Mouse (Mus musculus) stomach, embryonic 15.5 days (tissue): ENCODE measurements at regions not wholly inside any gene's neighbourhood (a gene's known extent, or its start where the extent isn't known, plus 50 kb on each side); places are given as distances from the start of the nearest gene placed in this dataset.

ENCODE experiments used
- ATAC-seq: fragments of 200-750 bp; cut with Nextera tagmentation; 2 replicates; pipeline ENCODE4 v1.8.0; 2017; ENCODE audit warnings: low read depth, moderate number of reproducible peaks, moderate TSS enrichment; ENCODE audit not compliant: insufficient read depth, low FRiP score
- H3K27ac ChIP-seq: fragments of 300-500 bp; sonication (generic); 2 replicates; pipeline ENCODE4 v1.5.1; 2015; ENCODE audit warnings: mild to moderate bottlenecking, inconsistent platforms
- H3K27me3 ChIP-seq: fragments of 300-500 bp; sonication (generic); replicated peaks from 2 replicates; pipeline ENCODE4 v1.6.1; 2015; ENCODE audit warnings: inconsistent platforms
- H3K36me3 ChIP-seq: fragments of 300-500 bp; sonication (generic); 2 replicates; pipeline ENCODE4 v1.6.1; 2015; ENCODE audit warnings: inconsistent platforms
- H3K4me1 ChIP-seq: fragments of 300-500 bp; sonication (generic); 2 replicates; pipeline ENCODE4 v1.6.1; 2015; ENCODE audit warnings: inconsistent platforms
- H3K4me2 ChIP-seq: fragments of 300-500 bp; sonication (generic); 2 replicates; pipeline ENCODE4 v1.6.1; 2015; ENCODE audit warnings: mild to moderate bottlenecking, inconsistent platforms
- H3K4me3 ChIP-seq: fragments of 300-500 bp; sonication (generic); replicated peaks from 2 replicates; pipeline ENCODE4 v1.5.1; 2015; ENCODE audit warnings: inconsistent platforms
- H3K9ac ChIP-seq: fragments of 300-500 bp; sonication (generic); 2 replicates; pipeline ENCODE4 v1.6.1; 2015; ENCODE audit warnings: inconsistent platforms
- H3K9me3 ChIP-seq: fragments of 300-500 bp; sonication (generic); 2 replicates; pipeline ENCODE4 v1.6.1; 2016; ENCODE audit warnings: inconsistent platforms
- WGBS: fragments of 180-500 bp; shearing (Covaris S2); methylation state at CpG from one replicate; pipeline ENCODE4 v1.1.7; 2015; 5-methylcytosine and 5-hydroxymethylcytosine counted together

DNA sequence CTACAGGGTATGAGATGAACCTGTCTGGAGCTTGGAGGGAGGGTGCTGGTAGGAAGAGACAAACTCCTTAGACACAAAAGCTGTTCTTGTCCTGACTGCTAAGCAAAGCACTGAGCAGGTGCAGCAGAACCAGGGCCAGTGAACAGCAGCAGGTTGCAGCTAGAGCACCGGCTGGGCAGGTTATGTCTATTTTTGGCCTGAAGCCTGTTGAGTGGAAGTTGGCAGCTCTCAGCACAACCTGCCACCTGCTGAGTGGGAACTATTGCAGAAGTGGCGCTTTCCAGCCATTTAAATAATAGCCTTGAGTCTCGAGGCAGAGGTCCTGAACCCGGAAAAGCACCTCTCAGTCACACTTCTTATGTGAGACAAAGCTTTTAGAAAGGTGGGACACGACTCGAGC lies 114.8 kb upstream of the Stac start:
- no peaks in the 10 kb centered on the region for H3K36me3 ChIP-seq
- WGBS = 78% methylated on average over 6 of the region's 6 CpGs
- no peak overlapping the region for H3K4me3 ChIP-seq
- no peak overlapping the region for H3K4me2 ChIP-seq
- ATAC-seq = peak; percentile 56; the same call in 1 of the 2 replicates
- H3K4me1 ChIP-seq = no peaks in the 10 kb centered on the region
- no peaks in the 10 kb centered on the region for H3K27me3 ChIP-seq
- no peaks in the 10 kb centered on the region for H3K9me3 ChIP-seq
- H3K27ac ChIP-seq = no peak overlapping the region
- no peak overlapping the region for H3K9ac ChIP-seq

DNA sequence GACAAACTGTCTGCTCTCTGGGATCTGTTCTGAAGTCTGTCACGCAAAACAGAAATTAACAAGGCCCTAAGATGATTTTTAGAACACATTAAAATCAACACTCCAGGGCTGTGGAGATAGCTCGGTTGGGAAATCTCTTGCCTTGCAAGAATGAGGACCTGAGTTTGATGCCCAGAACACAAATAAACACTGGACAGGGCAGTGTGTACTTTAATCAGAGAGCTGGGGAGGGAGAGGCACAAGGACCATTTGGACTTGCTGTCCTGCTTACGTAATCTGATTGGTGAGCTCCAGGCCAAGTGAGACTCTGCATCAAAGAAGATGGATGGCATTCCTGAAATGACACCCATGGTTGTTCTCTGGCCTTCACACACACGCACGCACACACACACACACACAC lies 111.2 kb upstream of the Stac start:
- 50% methylated on average over 5 of the region's 5 CpGs for WGBS
- no peak overlapping the region for H3K9ac ChIP-seq
- H3K36me3 ChIP-seq = no peaks in the 10 kb centered on the region
- H3K9me3 ChIP-seq = no peaks in the 10 kb centered on the region
- ATAC-seq = no peak
- H3K27ac ChIP-seq = no peak overlapping the region
- no peak overlapping the region for H3K4me3 ChIP-seq
- H3K4me1 ChIP-seq = no peaks in the 10 kb centered on the region
- H3K4me2 ChIP-seq = no peak overlapping the region
- H3K27me3 ChIP-seq = no peaks in the 10 kb centered on the region

- no peaks in the 10 kb centered on the region for H3K9me3 ChIP-seq
- H3K36me3 ChIP-seq = no peaks in the 10 kb centered on the region
- H3K27ac ChIP-seq = no peak overlapping the region
- 81% methylated on average over 5 of the region's 5 CpGs for WGBS
- H3K27me3 ChIP-seq = no peaks in the 10 kb centered on the region
- no peak overlapping the region for H3K9ac ChIP-seq
- ATAC-seq = no peak
- H3K4me3 ChIP-seq = no peak overlapping the region
- no peak overlapping the region for H3K4me2 ChIP-seq
- no peaks in the 10 kb centered on the region for H3K4me1 ChIP-seq
Measured at GRCm38 (mm10) chr9:111800869-111801268, 110.7 kb upstream of the Stac start.

GRCm38 (mm10) chr9:111778981-111779380 lies 88.8 kb upstream of the Stac start:
- no peak overlapping the region for H3K9ac ChIP-seq
- ATAC-seq = no peak
- WGBS = 80% methylated on average over 3 of the region's 3 CpGs
- no peak overlapping the region for H3K4me3 ChIP-seq
- H3K4me2 ChIP-seq = no peak overlapping the region
- no peaks in the 10 kb centered on the region for H3K9me3 ChIP-seq
- H3K27me3 ChIP-seq = no peaks in the 10 kb centered on the region
- H3K27ac ChIP-seq = no peak overlapping the region
- H3K4me1 ChIP-seq = no peaks in the 10 kb centered on the region
- H3K36me3 ChIP-seq = no peaks in the 10 kb centered on the region

DNA sequence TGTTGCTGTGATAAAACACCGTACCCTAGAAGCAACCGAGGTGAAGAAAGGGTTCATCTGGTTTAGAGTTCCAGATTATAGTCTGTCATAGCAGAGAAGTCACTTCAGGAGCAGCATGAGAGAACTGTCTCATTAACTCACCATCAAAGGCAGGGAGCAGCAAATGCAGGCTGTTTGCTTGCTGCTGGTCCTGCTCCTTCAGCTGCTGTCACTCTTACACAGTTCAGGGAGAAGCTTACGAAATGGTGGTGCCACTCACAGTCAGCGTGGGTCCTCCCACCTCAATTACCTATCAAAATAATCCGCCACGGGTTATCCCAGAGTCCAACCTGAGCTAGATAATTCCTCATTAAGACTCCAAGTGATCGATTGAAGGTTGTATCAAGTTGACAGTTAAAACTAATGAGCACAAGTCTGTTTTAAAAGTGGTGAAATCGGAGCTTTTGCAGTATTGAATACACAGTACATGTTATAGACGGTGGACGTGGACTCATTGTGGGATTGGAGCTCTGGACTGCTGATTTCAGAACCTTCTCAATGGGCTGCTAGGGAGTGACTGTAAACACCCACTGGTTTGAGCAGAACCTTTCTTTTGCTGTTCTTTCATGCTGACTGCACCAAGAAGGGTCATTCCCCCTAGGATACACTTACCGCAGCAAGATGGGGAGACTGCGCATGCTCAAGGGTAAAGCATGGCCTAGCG lies 87.4 kb upstream of the Stac start:
- Histone ChIP-seq H3K4me3 (no peak overlapping the region), H3K36me3 (no peaks in the 10 kb centered on the region), H3K9me3 (no peaks in the 10 kb centered on the region), H3K9ac (no peak overlapping the region), H3K4me2 (no peak overlapping the region), H3K4me1 (no peaks in the 10 kb centered on the region), H3K27me3 (no peaks in the 10 kb centered on the region), H3K27ac (no peak overlapping the region)
- 74% methylated on average over 13 of the region's 13 CpGs for WGBS
- no peak for ATAC-seq

- Histone ChIP-seq H3K9me3 (no peaks in the 10 kb centered on the region), H3K4me1 (no peaks in the 10 kb centered on the region), H3K9ac (no peak overlapping the region), H3K4me2 (no peak overlapping the region), H3K4me3 (no peak overlapping the region), H3K27ac (no peak overlapping the region), H3K27me3 (no peaks in the 10 kb centered on the region), H3K36me3 (no peaks in the 10 kb centered on the region)
- WGBS = 83% methylated on average over 4 of the region's 4 CpGs
- no peak for ATAC-seq
Measured at GRCm38 (mm10) chr9:111774229-111774628, 84.1 kb upstream of the Stac start.

DNA sequence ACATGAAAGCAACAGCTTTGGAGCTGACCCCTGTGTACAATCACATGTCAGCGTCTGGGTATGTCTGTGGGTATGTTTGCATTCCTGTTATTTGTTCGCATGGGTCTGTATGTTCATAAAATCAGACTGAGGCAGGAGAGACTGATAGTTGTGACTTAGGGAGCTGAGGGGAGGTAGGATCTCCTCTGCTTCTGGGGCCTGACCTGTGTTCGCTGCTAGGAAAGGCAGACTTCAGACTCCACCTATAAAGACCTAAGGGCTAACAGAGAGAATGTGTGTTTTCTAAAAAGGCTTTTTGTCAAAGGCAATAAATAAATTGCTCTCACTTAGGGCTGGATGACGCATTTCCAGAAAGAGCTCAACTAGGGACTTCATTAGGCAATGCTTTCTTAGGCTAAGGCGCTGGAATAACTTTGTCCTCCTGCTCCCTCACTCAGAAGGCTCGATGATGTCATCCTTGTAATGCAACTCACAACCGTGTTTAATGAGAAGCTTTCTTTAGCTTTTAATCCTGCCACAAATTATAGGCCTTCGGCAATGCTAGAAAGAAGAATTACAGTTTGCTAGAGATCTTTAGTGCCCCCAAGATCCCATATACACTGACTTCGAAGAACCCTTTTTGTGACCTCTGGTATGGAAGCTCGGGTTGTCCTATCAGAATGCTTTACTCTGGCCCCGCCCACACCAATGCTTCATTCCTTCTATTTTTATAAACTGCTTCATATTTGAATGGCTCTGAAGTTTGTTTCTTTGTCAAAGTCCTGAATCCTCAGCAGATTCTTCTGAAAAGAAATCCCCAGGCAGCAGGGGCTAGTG lies 72.7 kb upstream of the Stac start:
- Histone ChIP-seq H3K4me2 (no peak overlapping the region), H3K27ac (no peak overlapping the region), H3K27me3 (no peaks in the 10 kb centered on the region), H3K4me3 (no peak overlapping the region), H3K4me1 (no peaks in the 10 kb centered on the region), H3K9me3 (no peaks in the 10 kb centered on the region), H3K9ac (no peak overlapping the region), H3K36me3 (no peaks in the 10 kb centered on the region)
- WGBS = 70% methylated on average over 11 of the region's 11 CpGs
- ATAC-seq = no peak

GRCm38 (mm10) chr9:111755235-111755634 lies 65.1 kb upstream of the Stac start:
- Histone ChIP-seq H3K9me3 (no peaks in the 10 kb centered on the region), H3K4me2 (no peak overlapping the region), H3K27ac (no peak overlapping the region), H3K4me1 (no peaks in the 10 kb centered on the region), H3K9ac (no peak overlapping the region), H3K4me3 (no peak overlapping the region), H3K27me3 (0 out of 2 replicates have a peak, but pooled peaks cover 4% of the 10 kb centered on the region), H3K36me3 (no peaks in the 10 kb centered on the region)
- WGBS = 67% methylated on average over 10 of the region's 10 CpGs
- no peak for ATAC-seq

DNA sequence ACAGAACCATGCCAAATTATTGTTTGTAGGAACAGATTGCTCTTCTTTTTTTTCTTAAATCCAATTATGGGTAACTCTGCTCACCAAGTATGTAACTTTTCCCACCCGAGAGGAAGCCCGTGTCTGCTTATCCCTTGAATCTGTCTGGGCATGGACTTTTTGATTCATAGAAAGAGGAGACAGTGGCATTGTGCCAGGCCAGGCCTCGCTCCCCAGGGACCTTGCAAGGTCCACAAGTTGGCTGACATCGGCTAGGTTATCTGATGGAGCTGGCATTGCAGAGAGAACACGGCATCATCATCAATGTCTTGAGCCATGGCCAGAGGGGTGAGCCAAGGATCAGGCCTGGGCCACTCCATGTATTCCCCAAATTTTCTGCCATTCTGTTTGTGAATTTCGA lies 56.0 kb upstream of the Stac start:
- ATAC-seq = no peak
- no peaks in the 10 kb centered on the region for H3K9me3 ChIP-seq
- H3K36me3 ChIP-seq = no peaks in the 10 kb centered on the region
- H3K4me1 ChIP-seq = no peaks in the 10 kb centered on the region
- H3K27me3 ChIP-seq = no peaks in the 10 kb centered on the region
- WGBS = 74% methylated on average over 6 of the region's 6 CpGs
- no peak overlapping the region for H3K9ac ChIP-seq
- H3K4me2 ChIP-seq = no peak overlapping the region
- no peak overlapping the region for H3K27ac ChIP-seq
- H3K4me3 ChIP-seq = no peak overlapping the region

- Histone ChIP-seq H3K36me3 (no peaks in the 10 kb centered on the region), H3K27me3 (no peaks in the 10 kb centered on the region), H3K4me3 (no peak overlapping the region), H3K9me3 (no peaks in the 10 kb centered on the region), H3K9ac (no peak overlapping the region), H3K4me2 (no peak overlapping the region), H3K27ac (no peak overlapping the region), H3K4me1 (no peaks in the 10 kb centered on the region)
- WGBS = 41% methylated on average over 3 of the region's 3 CpGs
- no peak for ATAC-seq
Measured at GRCm38 (mm10) chr9:111745206-111745605, 55.1 kb upstream of the Stac start.
